Mouse (Mus musculus): Measurements from ENCODE around the gene Hectd1.

GRCm38 (mm10) chr12:51858134-51859028 is 29.0 kb upstream of the Hectd1 start:
- no peak for TF ChIP-seq CTCF (conservative IDR thresholded peaks at IDR 0.05; ENCODE audit: low read length)
- no peak; the same call in 1 of the 2 replicates for TF ChIP-seq POU5F1 (IDR thresholded peaks at IDR 0.05; ENCODE audit: borderline replicate concordance, low read length)

All from E14TG2a.4 (cell line).